Mouse (Mus musculus) hematopoietic stem cell, adult 5-6 weeks (primary cell): ENCODE measurements at regions not wholly inside any gene's neighbourhood (a gene's known extent, or its start where the extent isn't known, plus 50 kb on each side); places are given as distances from the start of the nearest gene placed in this dataset.
"Not testable (repeated sequence)": the region's sequence is repeated elsewhere in the genome, so short reads cannot be mapped to it uniquely, and the experiment has no call there.

Source experiments
- ATAC-seq, 2 experiments: fragments of 125-278 bp in 1 of 2; replicated peaks in 1 of 2; 2 replicates each; pipeline ENCODE4 v1.8.0; 2016 to 2017; ENCODE audit warnings: inconsistent platforms in 2 of 2, mild to moderate bottlenecking in 2 of 2, moderate number of reproducible peaks in 2 of 2, low read depth in 1 of 2, moderate TSS enrichment in 1 of 2; ENCODE audit not compliant: low FRiP score in 2 of 2, poor library complexity in 2 of 2, severe bottlenecking in 2 of 2, insufficient read depth in 1 of 2, low TSS enrichment in 1 of 2

DNA sequence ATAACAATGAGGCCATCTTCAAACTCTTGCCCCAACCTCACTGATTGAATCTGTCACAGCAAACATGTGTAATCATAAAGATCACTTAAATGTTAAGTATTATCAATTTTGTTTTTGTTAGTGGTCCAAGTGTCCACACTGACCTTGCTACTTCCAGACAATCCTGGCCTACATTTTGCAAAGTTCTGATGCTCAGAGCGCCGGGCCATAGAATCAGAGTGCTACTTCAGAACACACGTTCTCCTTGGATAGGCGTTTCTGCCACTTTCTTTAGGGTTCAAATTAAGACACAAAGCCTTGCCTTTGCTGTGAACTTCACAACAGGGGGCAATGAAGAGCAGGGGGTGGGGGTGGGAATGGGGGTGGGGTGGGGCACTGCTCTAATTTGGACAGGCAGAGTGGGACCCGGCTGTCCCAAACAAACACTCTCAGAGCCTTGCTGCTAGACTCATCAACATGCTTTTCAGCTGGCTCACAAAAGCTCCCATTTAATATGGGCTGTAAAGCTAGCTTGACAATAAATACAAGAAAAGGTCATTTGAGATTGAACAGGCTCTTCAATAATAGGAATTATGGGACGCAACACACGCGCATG is 336.7 kb downstream of the Samd5 start:
- no peak for ATAC-seq

DNA sequence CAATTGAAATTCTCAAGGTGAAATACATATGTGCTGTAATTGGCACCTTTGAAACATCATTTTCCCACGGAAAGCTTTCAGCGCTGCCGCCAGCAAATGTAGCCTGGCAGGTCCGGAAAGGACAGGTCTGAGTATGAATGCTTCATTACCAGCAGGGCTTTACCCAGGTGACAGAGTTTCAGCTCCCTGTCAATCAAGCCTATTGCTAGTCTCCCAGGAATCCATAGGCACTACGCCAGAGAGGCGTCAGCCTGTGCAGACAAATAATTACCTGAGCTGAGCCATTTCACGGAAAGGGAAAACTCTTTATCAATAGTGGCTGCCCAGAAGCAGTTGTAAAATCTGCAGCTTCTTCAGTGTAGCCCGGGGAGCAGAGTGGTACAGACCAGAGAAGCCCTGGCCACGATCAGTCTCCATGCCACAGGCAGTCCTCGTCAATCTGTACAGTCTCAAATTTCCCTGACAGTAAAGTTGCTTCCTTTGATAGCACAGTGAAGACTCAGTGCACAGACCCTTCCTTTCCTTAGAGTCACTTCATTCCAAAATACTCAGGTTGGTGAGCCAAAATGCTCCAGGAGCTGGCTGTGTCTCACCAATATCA is 340.7 kb downstream of the Samd5 start:
- ATAC-seq = no peak

GRCm38 (mm10) chr10:9331694-9332093 is 343.3 kb downstream of the Samd5 start:
- no peak for ATAC-seq

DNA sequence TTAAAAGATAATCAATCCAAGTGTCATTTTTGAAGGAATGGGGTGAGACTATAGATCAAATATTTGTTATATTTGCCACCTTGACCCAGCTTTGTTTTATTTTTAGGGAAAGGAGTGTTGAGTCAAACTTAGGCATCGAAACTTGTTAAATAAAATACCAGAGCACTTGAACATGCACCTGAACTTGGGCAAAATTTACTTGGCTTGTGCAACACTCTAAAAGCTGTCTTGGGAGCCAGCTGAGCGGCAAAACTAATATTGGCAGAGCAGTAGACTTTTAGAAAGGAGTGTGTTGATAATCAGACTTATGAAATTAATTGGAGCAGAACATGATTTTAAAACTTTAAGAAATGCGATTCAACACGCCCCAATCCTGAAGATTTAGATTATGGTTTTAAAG is 346.7 kb downstream of the Samd5 start:
- no peak for ATAC-seq

GRCm38 (mm10) chr10:9327881-9328280 is 347.1 kb downstream of the Samd5 start:
- ATAC-seq = not testable (repeated sequence)

DNA sequence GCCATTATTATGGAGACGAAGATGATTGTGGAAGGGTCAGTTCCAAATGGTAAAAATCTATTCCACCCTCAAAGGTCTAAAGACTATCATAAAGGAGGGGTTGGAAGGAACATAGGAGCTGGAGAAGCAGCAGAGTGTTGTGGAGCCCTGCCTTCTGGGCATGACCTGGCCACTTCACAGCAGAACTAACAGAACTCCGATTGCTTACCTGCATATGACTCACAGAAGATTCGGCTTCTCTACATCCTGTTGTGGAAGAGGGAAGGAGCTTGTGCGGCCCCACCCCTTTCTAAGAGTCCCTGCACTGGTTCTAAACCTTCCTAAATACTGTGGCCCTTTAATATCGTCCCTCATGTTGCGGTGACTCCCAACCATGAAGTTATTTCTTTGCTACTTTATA is 362.7 kb downstream of the Samd5 start:
- no peak for ATAC-seq

GRCm38 (mm10) chr10:9310346-9310745 is 364.7 kb downstream of the Samd5 start:
- no peak for ATAC-seq

- no peak for ATAC-seq
Measured at GRCm38 (mm10) chr10:9296055-9296454, 379.0 kb downstream of the Samd5 start.

- ATAC-seq = no peak
Measured at GRCm38 (mm10) chr10:9295269-9295668, 379.7 kb downstream of the Samd5 start.

- no peak for ATAC-seq
Measured at GRCm38 (mm10) chr10:9294620-9295019, 380.4 kb downstream of the Samd5 start.

- no peak for ATAC-seq
Measured at GRCm38 (mm10) chr10:9291456-9292146, 383.4 kb downstream of the Samd5 start.

DNA sequence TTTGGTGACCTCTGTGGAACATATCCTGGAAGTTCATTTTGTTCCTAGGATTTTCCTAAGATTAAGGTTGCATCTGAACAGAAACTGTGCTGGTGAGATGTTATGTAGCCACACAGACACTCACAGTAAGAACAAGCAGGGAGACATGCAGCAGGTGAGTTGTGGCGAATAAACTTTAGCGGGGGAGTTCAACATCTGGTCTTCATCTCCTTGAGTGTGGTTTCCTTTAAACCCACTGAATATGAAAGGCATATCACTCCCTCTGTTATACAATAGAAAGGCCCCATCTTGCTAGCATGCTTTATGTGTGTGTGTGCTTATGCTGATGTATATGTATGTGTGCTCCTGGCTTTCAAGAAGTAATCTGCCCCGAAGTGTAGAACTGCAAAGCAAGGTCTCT is 387.1 kb upstream of the Sash1 start:
- ATAC-seq = no peak

GRCm38 (mm10) chr10:9272243-9272642 is 386.4 kb upstream of the Sash1 start:
- no peak for ATAC-seq

DNA sequence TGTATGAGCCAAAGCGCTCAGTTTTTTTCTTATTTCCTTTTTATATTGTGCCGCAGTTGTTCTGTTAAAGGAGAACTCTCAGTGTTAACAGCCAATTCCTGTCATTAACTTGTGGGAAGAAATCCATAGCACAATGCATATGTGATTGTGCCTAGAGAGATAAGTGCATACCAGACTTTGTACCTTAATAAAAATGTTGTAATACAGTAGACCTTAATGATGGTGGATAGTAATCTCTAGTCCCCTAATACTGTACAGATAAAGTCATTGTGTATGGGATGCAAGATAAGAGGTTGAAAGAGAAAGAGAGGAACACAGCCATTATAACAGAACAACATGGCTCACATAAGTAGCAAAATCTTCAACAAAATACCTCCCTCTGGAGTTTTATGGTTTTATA is 379.7 kb upstream of the Sash1 start:
- no peak for ATAC-seq

DNA sequence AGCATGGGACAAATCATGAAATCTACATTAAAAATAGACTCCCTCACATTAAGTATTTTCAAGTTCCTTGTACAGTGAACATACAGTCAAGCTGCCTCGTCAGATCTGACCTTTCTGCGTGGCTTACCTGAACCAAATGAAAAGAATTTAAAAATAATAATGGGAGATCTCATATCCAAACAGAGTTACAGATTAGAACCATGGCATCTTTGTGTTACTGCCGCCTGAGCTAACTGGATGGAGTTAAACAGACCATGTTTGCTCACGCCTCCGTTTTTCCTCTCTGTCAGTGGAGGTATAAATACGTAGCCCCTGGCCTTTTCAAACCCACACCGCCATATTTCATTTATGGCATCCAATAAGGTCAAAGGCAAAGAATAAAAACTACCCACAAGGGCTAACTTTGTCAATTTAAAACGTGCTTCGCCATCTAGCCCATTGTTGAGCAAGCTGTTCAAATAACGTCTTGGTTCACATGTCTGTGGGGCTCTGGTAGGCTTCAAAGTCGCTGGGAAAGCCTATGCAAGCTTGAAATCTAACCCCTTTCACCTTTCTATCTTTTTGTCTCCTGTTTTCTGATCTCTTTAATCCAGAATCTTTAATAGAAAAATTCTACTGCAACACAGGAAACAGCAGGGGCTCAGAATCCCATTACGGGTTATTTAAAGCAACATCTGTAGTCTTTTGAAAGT is 378.6 kb upstream of the Sash1 start:
- no peak for ATAC-seq

DNA sequence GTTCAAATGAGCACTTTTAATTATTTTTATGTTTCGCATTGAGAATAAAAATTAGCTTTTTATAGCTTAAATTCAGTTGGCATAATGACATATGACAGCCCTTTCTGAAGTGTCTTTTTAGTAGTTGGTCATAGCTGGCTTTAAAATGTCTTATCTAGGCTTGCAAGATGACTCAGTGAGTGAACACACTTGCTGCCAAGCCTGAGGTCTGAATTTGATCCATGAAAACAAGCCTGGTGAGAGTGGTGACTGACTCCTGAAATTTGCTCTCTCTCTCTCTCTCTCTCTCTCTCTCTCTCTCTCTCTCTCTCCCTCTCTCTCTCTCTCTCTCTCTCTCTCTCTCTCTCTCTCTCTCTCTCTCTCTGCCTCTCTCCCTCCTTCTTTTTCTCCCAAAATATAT is 372.8 kb upstream of the Sash1 start:
- no peak for ATAC-seq

GRCm38 (mm10) chr10:9252941-9253217 is 367.0 kb upstream of the Sash1 start:
- ATAC-seq = no peak

DNA sequence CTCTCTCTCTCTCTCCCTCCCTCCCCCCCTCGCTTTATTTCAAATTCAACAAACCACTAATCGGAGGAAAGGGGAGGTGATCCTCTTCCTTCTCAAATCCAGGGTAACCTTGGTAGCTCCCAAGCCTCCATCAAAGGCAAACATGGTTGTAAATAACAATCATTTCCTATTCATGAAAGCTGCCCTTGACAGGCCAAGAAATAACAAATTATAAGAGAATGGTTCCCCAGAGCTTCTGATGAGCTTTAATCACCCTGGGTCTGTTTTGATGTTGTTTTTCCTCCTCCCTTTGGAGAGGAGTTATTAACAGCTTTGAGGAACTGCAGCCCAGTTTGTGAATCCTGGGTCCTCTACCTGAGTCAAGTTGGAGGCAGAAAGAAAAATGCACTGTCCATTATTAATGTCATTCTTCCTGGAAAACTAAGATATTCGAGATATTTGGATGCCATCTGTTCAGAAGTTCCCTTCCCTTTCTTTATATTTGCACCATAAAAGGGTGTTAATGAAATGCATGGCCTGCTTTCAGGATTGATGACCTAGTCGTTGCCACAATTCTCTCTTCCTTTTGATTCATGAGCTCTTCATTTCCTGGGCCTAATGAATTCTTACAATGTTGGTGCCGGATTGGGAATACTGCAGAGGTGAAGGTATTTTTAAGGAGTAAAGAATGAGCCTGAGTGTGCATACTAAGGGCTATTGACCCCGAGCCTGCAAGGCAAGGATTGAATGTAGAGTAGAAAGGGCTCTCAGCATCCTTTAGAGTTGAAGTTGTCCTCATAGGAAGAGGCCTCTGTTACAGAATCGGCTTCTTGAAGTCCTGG is 366.5 kb upstream of the Sash1 start:
- no peak for ATAC-seq
